Mouse (Mus musculus) stomach, postnatal 0 days (tissue): Measurements from ENCODE around the gene Slc6a6. TPM values are rescaled to one million over a fixed set of nuclear protein-coding genes. Genes with fewer than 3 reads are reported as not detected.
A peak's percentile ranks its signal among the peaks of the same experiment; 100 is the strongest.

ENCODE experiments used
- ATAC-seq: fragments of 200-750 bp; cut with Nextera tagmentation; 2 replicates; pipeline ENCODE4 v1.8.0; 2017; ENCODE audit not compliant: low FRiP score, low TSS enrichment
- DNase-seq: peaks from one replicate; pipeline ENCODE4 v3.0.0-alpha.2; 2016; ENCODE audit warnings: low spot score
- H3K27ac ChIP-seq: fragments of 300-500 bp; sonication (generic); replicated peaks from 2 replicates; pipeline ENCODE4 v1.5.1; 2014; ENCODE audit warnings: mild to moderate bottlenecking, control low read depth
- H3K27me3 ChIP-seq: fragments of 300-500 bp; sonication (generic); 2 replicates; pipeline ENCODE4 v1.6.1; 2014; ENCODE audit warnings: low read length; ENCODE audit not compliant: control insufficient read depth, insufficient read depth
- H3K36me3 ChIP-seq: fragments of 300-500 bp; sonication (generic); 2 replicates; pipeline ENCODE4 v1.6.1; 2014; ENCODE audit warnings: low read length, mixed read lengths; ENCODE audit not compliant: control insufficient read depth, insufficient read depth
- H3K4me1 ChIP-seq: fragments of 300-500 bp; sonication (generic); replicated peaks from 2 replicates; pipeline ENCODE4 v1.6.1; 2014; ENCODE audit warnings: antibody characterized with exemption; ENCODE audit not compliant: control insufficient read depth, insufficient read depth
- H3K4me2 ChIP-seq: fragments of 300-500 bp; sonication (generic); replicated peaks from 2 replicates; pipeline ENCODE4 v1.6.1; 2014; ENCODE audit warnings: low read depth, mild to moderate bottlenecking, control low read depth, moderate library complexity
- H3K4me3 ChIP-seq: fragments of 300-500 bp; sonication (generic); 2 replicates; pipeline ENCODE4 v1.5.1; 2014; ENCODE audit warnings: low read depth, low read length, control low read depth
- H3K9ac ChIP-seq: fragments of 300-500 bp; sonication (generic); 2 replicates; pipeline ENCODE4 v1.6.1; 2014; ENCODE audit warnings: mild to moderate bottlenecking, low read length, control low read depth, mixed read lengths
- H3K9me3 ChIP-seq: fragments of 300-500 bp; sonication (generic); 2 replicates; pipeline ENCODE4 v1.6.1; 2016; ENCODE audit warnings: low read length; ENCODE audit not compliant: control insufficient read depth
- CTCF ChIP-seq: IDR thresholded peaks from 2 replicates; pipeline ENCODE4 v1.5.1; 2016; ENCODE audit warnings: antibody characterized with exemption, low read depth, mild to moderate bottlenecking, moderate library complexity
- EP300 ChIP-seq: optimal IDR thresholded peaks from 2 replicates; pipeline ENCODE3; 2016; ENCODE audit warnings: antibody characterized with exemption
- WGBS: fragments of 180-500 bp; shearing (Covaris S2); extraction: QIAGEN DNeasy Blood & Tissue Kit; methylation state at CpG from one replicate; pipeline ENCODE4 v1.1.7; 2014; 5-methylcytosine and 5-hydroxymethylcytosine counted together
- polyA plus RNA-seq: library from polyadenylated mRNA; unstranded; fragments of >200 nt; fragmentation: Nextera tagmentation; extraction: Ambion mirVana; gene quantifications from 2 replicates; pipeline ENCODE4 v1.2.1, GENCODE M21; 2015

Slc6a6 gene
- polyA plus RNA-seq, 1 experiment from 2014 or later, result 66.5 TPM

- Histone ChIP-seq H3K9ac (no peak overlapping the region), H3K36me3 (peaks cover 17% of the 10 kb centered on the region), H3K4me1 (no peaks in the 10 kb centered on the region), H3K27me3 (no peaks in the 10 kb centered on the region), H3K4me2 (no peak overlapping the region), H3K9me3 (no peaks in the 10 kb centered on the region), H3K27ac (no peak overlapping the region), H3K4me3 (no peak overlapping the region)
- WGBS, result 59% methylated on average over 3 of the region's 3 CpGs
- no peak for TF ChIP-seq CTCF
- TF ChIP-seq EP300, result no peak
- DNase-seq (no peak), ATAC-seq (no peak)
These were observed 61.4 kb downstream of the Slc6a6 start for GRCm38 (mm10) chr6:91745246-91745645.

- TF ChIP-seq CTCF (no peak), EP300 (no peak)
- H3K9ac ChIP-seq, result no peak overlapping the region
- no peak overlapping the region for H3K27ac ChIP-seq
- H3K4me1 ChIP-seq, result no peaks in the 10 kb centered on the region
- no peak for ATAC-seq
- H3K4me2 ChIP-seq, result no peak overlapping the region
- H3K27me3 ChIP-seq, result no peaks in the 10 kb centered on the region
- WGBS, result 66% methylated on average over 7 of the region's 7 CpGs
- no peak overlapping the region for H3K4me3 ChIP-seq
- peaks cover 17% of the 10 kb centered on the region for H3K36me3 ChIP-seq
- H3K9me3 ChIP-seq, result no peaks in the 10 kb centered on the region
- DNase-seq, result no peak
These were observed 62.2 kb downstream of the Slc6a6 start for GRCm38 (mm10) chr6:91745947-91746582.

GRCm38 (mm10) chr6:91746776-91747175 is 62.9 kb downstream of the Slc6a6 start:
- H3K4me2 ChIP-seq, result no peak overlapping the region
- no peak overlapping the region for H3K27ac ChIP-seq
- H3K4me3 ChIP-seq, result no peak overlapping the region
- WGBS, result 81% methylated on average over 5 of the region's 5 CpGs
- no peak overlapping the region for H3K9ac ChIP-seq
- no peaks in the 10 kb centered on the region for H3K4me1 ChIP-seq
- DNase-seq (no peak), ATAC-seq (no peak)
- H3K36me3 ChIP-seq, result peaks cover 17% of the 10 kb centered on the region
- no peaks in the 10 kb centered on the region for H3K9me3 ChIP-seq
- TF ChIP-seq EP300 (no peak), CTCF (no peak)
- H3K27me3 ChIP-seq, result no peaks in the 10 kb centered on the region

GRCm38 (mm10) chr6:91750976-91751375 is 67.1 kb downstream of the Slc6a6 start:
- DNase-seq (no peak), ATAC-seq (no peak)
- Histone ChIP-seq H3K27me3 (no peaks in the 10 kb centered on the region), H3K4me3 (no peak overlapping the region), H3K9ac (no peak overlapping the region), H3K4me1 (no peaks in the 10 kb centered on the region), H3K27ac (no peak overlapping the region), H3K9me3 (no peaks in the 10 kb centered on the region), H3K4me2 (no peak overlapping the region), H3K36me3 (peaks cover 19% of the 10 kb centered on the region; the same call in 1 of the 2 replicates)
- WGBS, result 72% methylated on average over 3 of the region's 3 CpGs
- TF ChIP-seq CTCF, result peak; percentile 69
- no peak for TF ChIP-seq EP300

DNA sequence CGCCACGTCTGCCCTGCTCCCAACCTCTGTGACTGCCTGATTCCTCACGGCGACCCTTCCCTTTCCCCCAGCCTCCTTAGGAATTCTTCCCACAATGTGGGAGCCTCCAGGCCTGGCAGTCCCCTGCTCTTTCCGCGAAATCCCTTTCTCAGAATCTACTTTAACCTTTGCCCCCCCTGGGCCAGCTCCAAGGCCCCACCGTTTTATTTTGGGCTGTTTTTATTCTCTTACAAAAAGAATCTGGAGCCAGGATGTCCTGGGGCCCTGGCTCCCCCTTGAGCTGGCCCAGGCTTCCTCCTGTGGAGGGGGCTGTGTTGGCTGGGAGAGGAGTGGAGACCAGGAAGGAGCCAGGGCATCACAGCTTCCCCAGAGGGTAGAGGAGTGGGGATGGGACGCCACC is 69.0 kb downstream of the Slc6a6 start:
- no peak for TF ChIP-seq EP300
- Histone ChIP-seq H3K4me2 (no peak overlapping the region), H3K27me3 (no peaks in the 10 kb centered on the region), H3K4me3 (no peak overlapping the region), H3K9me3 (no peaks in the 10 kb centered on the region), H3K9ac (no peak overlapping the region), H3K27ac (peak overlapping the region; percentile 35; the same call in 1 of the 2 replicates), H3K4me1 (no peaks in the 10 kb centered on the region), H3K36me3 (peaks cover 32% of the 10 kb centered on the region)
- WGBS, result 49% methylated on average over 8 of the region's 8 CpGs
- ATAC-seq (peak; percentile 54; the same call in 1 of the 2 replicates), DNase-seq (no peak)

GRCm38 (mm10) chr6:91754098-91754497 is 70.2 kb downstream of the Slc6a6 start:
- Histone ChIP-seq H3K27ac (no peak overlapping the region), H3K36me3 (peaks cover 25% of the 10 kb centered on the region), H3K4me3 (no peak overlapping the region), H3K4me1 (no peaks in the 10 kb centered on the region), H3K27me3 (no peaks in the 10 kb centered on the region), H3K9ac (no peak overlapping the region), H3K4me2 (no peak overlapping the region), H3K9me3 (no peaks in the 10 kb centered on the region)
- DNase-seq (no peak), ATAC-seq (no peak)
- WGBS, result 51% methylated on average over 6 of the region's 6 CpGs
- TF ChIP-seq CTCF (no peak), EP300 (no peak)
